Mouse (Mus musculus): ENCODE data around the gene Raet1e.
"Not testable (repeated sequence)": the region's sequence is repeated elsewhere in the genome, so short reads cannot be mapped to it uniquely, and the experiment has no call there.

Raet1e gene

GRCm38 (mm10) chr10:22361415-22362352 lies 203.3 kb downstream of the Raet1e start:
- peak; percentile 17 for DNase-seq (ENCODE audit: low read depth, low spot score)

DNA sequence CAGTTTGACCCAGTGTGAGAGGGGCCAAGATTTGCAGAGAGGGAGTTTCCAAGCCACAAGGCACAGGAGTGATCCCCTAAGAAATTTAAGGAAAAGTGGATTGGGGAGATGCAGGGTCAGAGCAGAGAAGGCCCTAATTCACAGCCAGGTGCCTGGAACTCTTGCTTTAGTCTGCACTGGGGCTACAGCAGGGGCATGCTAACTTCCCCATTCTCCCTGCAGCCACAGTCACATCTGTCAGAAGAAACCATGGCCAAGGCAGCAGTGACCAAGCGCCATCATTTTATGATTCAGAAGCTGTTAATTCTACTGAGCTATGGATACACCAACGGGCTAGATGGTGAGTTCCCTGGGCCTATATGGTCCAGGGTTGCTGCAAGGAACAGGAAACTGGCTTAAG lies 204.1 kb downstream of the Raet1e start:
- not testable (repeated sequence) for DNase-seq (ENCODE audit: low read depth, low spot score)

DNA sequence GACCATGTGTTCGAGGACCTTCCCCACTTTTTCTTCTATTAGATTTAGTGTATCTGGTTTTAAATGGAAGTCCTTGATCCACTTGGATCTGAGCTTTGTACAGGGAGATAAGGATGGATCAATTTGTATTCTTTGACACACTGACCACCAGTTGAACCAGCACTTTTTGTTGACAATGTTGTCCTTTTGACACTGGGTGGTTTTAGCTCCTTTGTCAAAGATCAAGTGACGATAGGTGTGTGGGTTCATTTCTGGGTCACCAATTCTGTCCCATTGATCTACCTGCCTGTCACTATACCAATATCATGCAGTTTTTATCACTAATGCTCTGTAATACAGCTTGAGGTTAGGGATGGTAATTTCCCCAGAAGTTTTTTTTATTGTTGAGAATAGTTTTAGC lies 206.5 kb downstream of the Raet1e start:
- DNase-seq (ENCODE audit: low read depth, low spot score): not testable (repeated sequence)

DNA sequence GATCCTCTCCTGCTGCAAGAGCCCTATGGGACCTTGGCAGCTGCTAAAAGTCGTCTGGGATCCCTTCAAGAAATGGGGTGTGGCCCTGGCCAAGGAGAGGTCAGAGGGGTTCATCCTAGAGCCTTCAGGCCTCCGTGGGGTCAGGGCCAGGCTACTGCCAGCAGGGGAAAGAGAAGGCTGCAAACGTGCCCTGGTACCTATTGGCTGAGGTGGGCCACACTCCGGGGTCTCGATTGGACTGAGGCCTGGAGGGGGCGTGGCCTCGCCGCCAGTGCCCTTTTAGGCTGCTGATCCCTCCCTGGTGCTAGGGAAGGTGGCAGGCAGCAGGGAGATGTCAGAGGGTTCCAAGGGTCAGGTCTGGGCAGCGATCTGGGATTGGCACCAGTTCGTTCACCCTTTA lies 222.9 kb downstream of the Raet1e start:
- not testable (repeated sequence) for DNase-seq (ENCODE audit: low read depth, low spot score)

GRCm38 (mm10) chr10:22390146-22390545 lies 231.8 kb downstream of the Raet1e start:
- not testable (repeated sequence) for DNase-seq (ENCODE audit: low read depth, low spot score)

DNA sequence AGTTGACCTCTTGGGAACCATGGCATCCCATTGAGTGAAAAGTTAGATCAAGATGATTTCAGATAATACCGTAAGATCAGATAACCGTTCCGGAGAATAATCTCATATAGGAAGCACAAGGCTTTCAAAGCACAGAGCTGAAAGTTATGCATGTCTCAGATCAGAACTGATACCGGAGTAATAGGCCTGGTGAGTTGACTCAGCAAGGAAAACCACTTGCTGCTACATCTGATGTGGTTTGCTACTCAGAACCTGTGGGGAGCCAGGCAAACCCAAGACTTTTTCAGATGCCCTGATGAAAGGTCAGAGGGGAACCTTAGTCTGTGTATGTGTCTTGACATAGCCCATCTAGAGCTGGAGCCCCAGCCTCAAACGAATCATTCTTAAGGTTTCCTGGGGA lies 233.2 kb downstream of the Raet1e start:
- DNase-seq (ENCODE audit: low read depth, low spot score): not testable (repeated sequence)

DNA sequence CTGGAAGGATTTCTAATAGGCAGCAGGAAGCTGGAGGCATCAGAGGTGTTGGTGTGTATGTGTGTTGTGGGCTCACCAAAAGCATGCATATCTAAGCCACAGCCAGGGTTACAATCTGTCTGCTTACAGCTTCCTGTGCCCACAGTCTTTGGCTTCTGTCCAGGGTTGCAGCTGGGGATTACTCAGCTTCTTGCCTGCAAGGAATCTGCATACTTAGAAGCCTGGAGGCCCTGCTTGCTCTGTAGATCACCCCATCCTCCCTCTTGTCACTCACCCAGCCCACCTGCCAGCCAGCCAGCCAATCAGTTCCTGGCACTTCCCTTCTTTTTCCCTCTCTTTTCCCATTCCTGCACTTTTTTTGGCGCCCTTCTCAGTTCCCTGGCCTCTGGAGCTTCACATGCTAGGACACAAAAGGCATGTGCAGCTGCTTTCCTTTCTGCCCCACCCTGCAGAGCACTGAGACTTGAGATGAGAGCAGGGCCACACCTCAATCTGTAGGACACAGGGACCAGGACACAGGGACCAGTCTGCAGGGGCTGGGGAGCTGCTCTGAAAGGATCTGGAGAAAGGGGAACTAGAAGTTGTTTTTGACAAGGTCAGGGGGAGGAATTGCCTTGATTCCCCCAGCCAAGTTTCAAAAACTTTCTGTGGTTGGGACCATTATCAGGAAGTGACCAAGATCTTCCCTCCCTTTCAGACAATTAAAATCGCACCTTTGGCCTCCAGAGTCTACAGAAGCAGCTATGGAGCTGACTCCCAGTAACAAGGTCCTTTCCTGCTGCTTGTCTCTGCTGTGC lies 234.9 kb downstream of the Raet1e start:
- DNase-seq (ENCODE audit: low read depth, low spot score): not testable (repeated sequence)

DNA sequence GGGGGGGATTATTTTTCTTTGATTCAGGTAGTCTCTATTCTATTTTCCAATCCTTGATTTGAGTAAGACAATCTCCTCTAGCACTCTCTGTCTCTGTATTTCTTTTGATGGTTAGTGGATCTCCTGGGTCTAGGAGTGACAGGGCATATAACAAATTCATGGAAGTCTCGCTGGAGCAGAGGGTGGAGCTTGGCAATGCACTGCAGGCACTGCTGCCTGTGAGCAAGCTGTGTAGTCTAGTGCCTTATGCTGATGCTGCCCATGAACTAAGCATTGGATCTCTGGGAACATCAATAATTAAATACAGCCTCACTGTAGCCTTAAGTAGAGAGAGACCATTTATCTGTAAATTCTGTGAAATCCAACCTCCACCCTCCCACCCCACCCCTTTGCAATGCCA lies 238.3 kb downstream of the Raet1e start:
- DNase-seq (ENCODE audit: low read depth, low spot score): not testable (repeated sequence)

GRCm38 (mm10) chr10:22402225-22402917 lies 244.0 kb downstream of the Raet1e start:
- DNase-seq (ENCODE audit: low read depth, low spot score): peak; percentile 8

DNA sequence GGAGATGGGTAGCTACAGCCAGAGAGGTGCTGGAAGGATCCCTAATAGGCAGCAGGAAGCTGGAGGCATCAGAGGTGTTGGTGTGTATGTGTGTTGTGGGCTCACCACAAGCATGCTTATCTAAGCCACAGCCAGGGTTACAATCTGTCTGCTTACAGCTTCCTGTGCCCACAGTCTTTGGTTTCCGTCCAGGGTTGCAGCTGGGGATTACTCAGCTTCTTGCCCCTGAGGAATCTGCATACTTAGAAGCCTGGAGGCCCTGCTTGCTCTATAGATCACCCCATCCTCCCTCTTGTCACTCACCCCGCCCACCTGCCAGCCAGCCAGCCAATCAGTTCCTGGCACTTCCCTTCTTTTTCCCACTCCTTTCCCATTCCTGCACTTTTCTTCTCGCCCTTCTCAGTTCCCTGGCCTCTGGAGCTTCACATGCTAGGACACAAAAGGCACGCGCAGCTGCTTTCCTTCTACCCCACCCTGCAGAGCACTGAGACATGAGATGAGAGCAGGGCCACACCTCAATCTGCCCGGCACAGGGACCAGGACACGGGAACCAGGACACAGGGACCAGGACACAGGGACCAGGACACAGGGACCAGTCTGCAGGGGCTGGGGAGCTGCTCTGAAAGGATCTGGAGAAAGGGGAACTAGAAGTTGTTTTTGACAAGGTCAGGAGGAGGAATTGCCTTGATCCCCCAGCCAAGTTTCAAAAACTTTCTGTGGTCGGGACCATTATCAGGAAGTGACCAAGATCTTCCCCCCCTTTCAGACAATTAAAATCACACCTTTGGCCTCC lies 255.5 kb downstream of the Raet1e start:
- DNase-seq (ENCODE audit: low read depth, low spot score): not testable (repeated sequence)
